Mouse (Mus musculus): ENCODE data around the gene Hbq1a.

DNA sequence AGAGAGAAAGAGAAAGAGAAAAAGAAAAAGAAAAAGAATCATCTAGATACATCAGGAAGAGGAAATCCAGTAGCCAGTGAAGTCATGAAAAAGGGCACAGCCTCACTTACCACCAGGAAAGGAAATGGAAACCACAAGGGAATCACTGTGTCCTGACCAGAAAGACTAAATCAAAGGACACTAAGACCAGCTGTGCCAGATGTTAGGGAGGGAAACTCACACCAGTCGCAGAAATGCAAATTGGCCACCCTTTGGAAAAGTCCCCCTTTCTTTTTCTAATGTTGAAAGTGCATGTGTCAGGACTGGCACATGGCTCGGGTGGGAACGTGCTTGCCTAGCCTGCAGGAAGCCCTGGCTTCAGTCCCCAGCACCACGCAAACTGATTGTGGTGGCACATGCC is 28.7 kb upstream of the Hbq1a start:
- no peak for TF ChIP-seq CTCF (IDR thresholded peaks at IDR 0.05; ENCODE audit: low read depth)
- no peak for TF ChIP-seq EP300 (IDR thresholded peaks at IDR 0.05; ENCODE audit: low read depth)

All from heart, postnatal 0 days (tissue).